Mouse (Mus musculus) CD8-positive naive resting alpha-beta T cell, adult 2 months (primary cell): ENCODE measurements around the gene Fabp2.

ENCODE experiments used
- DNase-seq, 2 experiments: peaks; one replicate each; pipeline ENCODE4 v3.0.0; 2022; ENCODE audit warnings: low read depth in 2 of 2, low spot score in 2 of 2

Gene Fabp2

DNA sequence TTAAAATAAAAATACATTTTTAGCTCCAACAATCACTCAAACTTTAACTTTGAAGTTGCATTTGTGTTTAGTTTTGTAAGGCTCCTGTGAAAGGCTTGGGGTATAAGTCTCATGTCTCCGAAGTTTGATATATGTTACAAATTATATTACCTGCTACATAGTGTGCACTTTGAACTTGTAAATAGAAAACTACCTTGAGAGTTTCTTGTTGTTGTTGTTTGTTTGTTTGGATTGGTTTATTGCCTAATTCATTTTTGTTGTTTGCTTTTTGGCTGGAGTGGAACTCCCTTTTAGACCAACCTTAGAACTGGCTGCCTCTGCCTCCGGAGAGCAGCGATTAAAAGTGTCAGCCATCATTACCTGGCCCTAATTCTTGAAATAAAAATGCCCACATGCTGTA, at the start of gene Fabp2:
TSS of gene Fabp2 (plus strand) at position 301 of the 400 bp plus-strand sequence.
- no peak for DNase-seq

DNA sequence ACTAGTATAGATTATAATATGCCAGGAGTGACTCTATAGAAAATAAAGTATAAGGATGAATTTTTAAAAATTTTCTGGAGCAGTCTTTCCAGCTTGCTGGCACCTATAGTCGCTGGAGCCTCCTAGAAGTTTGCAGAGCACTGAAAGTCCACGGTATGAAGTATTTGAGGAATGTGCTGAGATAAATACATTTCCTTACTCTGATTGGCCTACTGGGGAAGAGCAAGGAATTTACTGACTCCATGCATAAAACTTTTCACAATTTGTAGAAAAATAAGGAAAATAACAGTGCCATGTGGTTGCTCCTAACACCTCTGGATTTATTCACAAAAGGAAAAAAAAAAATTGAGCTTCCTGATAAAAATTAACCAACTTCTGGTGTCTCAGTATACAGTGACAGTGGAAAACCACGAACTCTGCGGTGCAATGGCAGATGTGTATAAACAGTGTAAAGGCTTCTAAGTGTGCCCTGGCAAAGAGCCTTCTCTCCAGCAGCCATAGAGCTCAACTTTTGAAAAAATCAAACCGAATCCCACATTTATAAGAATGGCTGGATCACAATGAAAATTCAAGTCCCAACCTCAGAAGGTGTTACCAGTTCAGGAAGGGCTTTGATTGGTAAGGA, 46.4 kb upstream of the Fabp2 start:
- DNase-seq: no peak

DNA sequence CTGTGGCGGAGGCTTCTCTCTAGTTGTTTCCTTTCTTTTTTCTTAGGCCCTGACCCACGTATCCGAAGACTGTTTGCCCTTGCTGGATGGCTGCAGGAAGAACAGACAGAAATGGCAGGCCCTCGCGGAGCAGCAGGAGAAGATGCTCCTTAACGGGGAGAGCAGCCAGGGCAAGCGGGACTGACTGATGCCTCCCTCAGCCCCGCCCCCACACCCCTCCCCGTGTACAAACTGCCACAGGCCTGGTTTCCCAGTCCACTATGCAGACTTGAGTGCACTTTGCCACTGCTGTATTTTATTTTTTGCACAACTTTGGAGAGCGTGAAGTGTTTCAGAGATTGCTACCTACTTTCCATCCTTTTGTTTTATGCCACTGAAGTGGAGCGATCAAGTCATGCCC, 39.7 kb upstream of the Fabp2 start:
- DNase-seq: no peak

DNA sequence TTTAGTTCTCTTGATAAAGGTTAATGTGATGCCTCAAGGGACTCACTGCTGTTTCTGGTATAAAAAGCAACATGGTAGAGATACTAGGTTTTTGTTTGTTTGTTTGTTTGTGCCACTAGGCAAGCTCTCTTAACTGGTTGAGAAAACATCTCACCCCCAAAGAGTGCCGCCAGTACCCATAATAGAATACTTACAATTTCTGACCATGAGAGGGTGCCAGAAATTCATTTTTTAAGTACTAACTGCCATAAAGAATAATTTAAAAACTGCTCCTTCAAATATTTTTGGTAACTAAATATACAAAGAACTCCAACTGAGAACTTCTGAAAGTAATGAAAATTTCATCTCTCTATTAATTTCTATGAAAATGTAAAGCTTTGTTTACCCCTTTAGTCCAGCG, 35.0 kb upstream of the Fabp2 start:
- DNase-seq: no peak

DNA sequence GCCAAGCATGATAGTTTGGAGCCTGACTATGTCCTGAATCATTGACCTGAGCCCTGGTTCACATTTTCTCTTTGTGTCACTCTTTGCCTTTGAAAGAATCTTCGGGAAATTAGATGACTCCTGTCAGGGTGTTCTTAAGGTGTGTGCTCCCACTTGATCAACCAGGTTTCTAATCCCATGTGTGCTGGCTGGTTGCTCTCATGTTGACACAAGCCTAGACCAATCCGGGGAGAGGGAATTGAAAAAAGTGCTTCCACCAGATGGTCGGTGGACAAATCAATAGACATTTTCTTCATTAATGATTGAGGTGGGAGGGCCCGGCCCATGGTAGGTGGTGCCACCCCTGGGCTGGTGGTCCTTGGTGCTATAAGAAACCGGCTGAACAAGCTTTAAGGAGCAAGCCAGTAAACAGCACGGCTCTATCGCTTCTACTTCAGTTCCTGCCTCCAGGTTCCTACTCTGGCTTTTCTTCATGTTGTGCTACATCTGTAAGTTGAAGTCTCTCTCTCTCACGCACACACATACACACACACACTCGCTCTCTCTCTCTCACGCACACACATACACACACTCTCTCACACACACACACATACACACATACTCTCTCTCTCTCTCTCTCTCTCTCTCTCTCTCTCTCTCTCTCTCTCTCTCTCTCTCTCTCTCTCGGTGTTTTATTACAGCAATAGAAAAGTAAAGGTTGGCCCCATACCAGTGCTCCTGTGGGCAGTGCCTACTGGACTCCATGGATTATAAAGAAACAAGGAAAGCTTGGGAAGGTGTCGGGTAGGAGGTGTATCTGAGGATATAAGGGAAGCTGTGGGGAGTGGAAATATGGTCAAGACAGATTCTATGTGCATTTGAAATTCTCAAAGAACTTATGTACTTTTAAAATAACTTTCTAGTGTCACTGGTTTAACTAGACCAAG, 34.0 kb upstream of the Fabp2 start:
- DNase-seq: no peak

DNA sequence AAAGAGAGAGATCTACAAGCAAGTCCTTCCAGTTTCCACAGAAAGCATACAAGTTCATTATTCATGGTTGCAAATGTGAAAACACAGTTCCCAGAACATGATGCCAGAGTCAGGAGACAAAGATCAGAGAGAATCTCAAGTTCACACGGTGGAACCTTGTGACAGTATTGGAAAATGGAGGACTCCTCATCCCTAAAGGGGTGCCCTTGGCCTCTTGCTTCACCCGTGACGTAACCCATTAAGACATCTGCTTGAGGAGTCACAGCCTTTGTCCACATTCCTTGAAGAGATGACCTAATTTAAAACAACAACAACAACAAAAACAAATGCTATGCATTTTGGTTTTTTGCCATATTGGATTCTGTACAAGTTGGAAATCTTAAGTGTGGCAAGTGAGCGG, 29.8 kb upstream of the Fabp2 start:
- DNase-seq: no peak

DNA sequence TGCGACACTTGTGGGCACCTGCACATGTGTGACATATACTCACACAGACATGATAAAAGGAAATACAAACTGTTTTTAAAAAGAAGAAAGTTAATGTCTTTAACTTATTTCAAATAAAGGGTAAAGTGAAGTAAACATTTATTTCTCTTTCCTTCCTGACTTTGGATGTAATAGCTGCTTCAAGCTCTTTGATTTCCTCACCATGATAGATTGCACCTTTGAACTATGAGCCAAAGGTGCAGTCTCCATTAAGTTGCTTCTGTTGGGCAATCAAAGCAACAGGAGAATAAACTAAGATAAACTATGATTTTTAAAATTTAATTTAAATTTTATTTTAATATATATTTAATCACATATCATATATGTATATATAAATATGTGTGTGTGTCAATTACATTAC, 26.6 kb upstream of the Fabp2 start:
- no peak for DNase-seq

DNA sequence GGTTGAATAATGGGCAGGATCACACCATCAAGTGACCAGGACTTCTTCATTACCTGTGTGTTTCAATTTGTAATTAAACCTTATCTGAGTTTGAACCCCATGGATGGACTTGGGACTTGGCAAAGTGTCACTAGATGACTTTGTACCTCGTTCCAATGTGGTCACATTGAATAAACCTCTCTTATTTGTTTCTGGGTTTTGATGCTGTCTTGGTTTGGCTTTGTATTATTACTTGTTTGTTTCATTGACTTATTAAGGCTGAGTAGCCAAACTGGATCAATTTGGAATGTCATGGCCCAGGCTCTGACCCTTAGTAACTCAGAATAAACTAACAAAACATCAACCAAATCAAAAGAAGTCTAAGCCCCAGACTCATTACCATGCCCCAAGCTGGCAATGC, 23.3 kb upstream of the Fabp2 start:
- DNase-seq: no peak

DNA sequence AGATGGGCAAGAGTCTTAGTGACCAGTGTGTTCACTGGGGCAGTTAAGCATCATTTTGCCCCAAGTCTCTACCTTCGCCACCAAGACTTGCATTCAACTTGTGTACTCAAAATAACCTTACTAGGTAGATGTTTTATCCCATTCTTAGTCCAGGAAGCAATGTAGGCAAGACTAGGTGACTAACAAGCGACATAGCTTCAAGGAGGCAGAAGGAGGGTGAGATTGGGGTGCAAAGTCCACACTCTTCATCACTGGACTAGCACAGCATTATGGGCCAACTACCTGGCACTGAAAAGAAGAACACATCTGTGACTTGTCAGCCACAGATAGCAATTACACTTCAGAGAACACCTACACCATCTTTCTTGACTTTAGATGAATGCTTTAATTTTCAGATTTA, 18.0 kb upstream of the Fabp2 start:
- no peak for DNase-seq

DNA sequence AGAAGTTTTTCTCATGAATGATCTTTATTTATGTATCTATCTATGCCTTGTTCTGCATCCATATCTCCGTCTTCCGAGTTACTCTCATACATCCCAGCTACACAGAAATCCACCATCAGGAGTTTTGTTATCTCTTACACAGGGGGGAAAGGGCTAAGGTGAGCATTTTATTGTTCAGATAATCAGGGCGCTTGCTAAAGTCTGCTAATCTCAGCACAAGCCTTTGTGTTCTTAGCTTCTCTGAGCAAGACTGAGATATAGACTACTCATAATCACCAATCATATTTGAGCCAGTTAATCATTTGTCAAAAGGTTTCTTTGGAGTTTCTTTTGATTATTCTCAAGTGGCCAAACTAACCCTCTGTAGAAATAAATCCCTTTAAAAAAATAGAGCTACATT, 17.3 kb upstream of the Fabp2 start:
- no peak for DNase-seq

DNA sequence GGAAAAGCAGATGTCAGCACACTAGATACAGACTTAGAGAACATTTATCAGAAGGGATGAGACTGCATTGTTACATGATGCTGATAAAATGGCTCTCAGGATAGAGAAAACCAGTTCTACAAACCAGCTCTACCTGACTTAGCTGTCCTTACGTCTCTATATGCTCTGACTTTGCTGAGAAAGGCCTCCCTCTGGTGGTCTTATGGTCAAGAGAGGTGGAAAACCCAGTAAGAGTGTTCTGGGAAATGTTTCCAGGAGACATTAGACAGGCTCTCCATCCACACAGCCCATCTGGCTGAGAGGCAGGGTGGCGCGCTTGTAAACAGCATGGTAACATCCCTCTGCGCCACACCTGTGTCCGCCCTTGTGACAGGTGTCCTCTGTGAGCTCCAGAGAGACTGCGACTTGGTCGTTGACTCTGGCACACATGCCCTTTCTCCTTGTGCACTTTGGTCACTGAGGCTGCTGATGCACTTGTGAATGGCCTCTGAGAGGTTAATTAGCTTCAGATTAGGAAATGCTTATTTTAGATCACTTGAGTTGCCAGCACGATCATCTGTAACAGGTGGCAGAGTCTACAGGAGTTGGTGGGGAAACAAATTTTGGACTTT, 16.1 kb upstream of the Fabp2 start:
- DNase-seq: no peak

DNA sequence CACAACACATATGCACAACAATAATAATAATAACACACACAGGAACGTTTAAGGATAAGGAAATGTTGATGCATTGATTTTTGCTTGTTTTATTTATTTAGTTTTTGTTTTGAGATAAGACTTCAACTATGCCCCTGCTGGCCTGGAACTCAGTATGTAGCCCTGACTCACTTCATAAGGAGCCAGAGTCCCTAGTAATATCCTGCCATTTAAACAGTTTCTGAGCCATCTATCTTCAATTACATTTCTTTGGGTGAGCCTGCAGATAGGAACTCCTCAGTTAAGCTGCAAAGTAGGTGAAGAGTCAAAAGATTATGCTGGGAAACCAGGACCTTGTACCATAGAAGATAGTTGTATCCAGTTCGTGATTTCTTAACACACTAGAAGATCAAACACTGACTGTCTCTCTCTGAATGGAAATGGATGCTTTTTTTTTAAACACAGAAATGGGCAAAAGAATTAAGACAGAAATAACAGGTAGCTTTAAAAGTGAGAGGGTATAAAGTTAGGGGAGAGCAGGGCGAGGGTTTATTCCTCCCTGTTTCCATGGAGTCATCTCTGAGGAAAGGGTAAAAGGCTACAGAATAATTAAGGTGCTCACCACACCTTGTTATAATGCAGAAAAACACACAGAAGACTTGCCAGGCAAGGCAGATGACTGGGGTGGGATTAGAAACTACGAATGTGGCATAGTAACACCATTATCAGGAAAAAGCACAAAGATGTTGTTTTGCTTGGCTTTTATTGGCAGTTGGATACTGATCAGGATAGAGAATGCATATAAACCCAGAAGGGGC, 7.2 kb upstream of the Fabp2 start:
- DNase-seq: no peak

DNA sequence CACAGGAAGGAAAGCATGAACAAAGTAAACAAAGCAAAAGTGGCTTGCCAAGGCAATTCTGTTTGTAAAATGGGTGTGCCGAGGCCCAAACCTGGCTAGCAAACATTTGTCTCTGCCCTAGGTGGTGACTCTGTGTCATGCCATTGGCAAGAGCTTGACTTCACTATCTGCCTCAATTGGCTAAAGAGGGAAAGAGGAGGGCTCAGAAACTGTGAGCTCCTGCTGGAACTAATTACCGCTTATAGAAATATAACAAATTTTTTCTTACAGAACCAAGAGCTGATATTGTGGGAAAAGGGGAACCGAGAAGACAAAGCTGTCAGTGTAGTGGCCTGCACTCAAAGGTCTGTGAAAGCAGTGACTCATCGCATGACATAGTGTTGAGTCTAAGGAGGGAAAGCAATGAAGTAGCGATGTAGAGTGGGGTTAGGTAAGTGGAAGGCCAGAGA, 6.5 kb upstream of the Fabp2 start:
- DNase-seq: no peak

DNA sequence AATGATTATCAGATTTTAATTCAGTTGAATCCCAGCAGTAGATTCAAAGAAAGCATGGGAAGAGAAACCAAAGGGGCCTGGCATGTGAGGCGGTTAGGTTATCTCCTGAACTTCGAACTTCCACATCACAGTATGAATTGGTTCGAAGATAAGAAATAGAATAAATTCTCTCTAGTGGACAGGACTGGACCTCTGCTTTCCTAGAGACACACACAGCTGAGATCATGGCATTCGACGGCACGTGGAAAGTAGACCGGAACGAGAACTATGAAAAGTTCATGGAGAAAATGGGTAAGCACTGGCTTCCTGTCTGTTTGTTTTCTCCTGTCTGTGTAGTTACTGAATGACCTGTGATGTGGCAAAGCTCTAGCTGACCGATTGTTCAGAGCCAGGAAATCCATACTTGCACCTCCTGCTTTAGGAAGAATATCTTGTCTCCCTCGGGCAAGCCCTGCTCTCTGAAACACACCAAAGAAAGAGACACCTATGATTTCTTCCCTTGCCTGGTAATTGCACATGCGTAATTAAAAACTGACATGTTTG, 388 bp downstream of the Fabp2 start:
- DNase-seq: no peak

DNA sequence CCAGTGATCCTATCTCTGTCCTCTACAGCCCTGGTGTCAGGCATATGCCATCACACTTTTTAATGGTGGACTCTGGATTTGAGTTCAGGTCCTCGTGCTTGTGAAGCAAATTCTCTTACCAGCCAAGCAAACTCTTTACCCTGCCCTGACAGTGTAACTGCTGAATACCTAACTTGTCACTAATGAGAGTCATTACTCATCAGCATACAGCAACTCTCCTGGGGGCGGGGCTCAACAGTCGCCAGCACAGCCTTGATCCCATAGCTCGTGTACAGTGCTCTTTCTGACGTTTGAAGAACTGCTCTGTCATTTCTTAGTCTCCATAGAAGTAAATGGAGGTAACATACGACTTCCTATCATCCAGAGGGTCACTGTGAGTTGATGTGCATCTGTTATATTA, 3.4 kb downstream of the Fabp2 start:
- DNase-seq: no peak

DNA sequence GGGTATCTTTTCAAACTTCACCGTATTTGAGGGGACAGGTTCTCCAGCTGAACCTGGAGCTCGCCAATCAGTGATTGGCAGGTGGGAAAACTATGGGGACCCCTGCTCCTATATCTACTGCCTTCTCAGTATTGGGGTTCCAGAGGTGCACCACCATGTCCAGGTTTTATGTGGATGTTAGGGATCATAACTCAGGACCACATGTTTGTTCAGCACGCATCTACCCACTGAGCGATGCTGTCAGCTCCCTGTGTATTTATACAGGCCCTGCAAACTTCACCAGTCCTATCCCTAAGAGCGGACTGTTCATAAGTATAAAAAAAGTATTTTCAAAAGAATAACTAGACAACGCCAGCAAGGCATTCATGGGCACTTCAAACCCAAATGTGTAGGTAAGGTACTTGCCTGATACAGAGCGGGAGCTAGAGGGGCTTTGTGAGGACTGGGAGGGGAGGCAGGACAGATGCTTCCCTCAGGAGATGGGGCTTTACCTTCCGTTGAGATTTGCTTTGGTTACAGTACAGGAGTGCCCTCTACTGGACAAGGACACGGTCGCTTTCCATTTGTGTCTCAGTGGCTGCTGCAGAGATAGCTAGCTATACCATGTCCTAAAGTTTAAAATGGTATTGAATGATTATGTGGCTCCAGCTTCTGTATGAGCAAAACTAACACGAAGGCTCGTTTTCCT, 9.0 kb downstream of the Fabp2 start:
- DNase-seq: peak in 1 of 2 experiments; percentile 11

DNA sequence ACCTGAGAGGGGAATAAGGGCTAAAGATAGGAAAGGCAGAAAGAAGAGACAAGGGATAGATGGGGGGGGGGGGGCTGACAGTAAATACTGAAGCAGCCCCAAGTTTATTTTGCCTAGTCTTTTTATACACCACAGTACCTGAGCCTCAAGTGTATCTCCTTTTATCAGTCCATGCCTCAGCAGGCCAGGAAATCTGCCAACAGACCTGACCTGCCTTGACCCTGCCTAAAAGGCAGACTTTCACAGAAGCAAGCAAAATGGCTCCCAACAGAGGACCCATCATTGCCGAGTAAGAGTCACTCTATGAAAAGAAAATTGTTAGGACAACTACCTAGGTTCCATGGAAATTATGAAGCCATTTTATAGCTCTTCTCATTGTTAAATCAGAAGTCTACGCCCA, 13.0 kb downstream of the Fabp2 start:
- DNase-seq: no peak

DNA sequence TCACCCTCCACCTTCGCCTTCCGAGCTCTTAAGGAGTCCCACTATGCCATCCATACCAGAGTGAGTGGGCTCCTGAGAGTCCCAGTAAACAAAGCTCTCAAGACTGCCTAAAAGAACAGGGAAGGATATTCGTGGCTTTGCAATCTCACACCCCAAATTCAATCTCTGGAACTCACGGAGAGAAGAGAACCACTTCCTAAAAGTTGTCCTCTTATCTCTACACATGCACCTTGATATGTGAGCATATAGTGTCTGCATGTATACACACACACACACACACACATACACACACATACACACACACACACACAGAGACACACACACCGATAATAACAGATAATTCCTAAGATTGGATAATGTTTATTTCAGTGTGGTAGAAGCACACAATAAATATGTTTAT, 20.6 kb downstream of the Fabp2 start:
- no peak for DNase-seq

DNA sequence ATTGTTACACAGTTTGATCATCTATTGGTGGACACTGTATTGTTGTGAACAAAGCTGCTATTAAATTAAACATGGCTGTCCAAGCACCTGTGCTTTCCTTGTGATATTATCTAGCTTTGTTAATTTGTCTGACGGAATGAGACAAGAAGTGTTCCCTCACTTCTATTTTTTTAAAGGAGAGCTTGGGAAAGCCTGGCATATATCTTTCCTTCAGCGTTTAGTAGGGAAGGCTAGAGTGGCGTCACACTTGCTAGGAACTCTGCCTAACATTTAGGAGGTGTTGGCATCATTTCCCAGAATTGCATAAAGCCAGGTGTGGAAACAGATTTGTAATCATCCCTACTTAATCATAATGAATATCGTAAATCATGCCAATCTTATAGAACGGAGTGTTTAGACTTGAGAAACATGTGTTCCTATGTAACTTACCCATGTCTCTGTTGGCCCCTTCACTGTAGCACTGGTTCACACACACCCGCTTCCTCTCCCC, 21.4 kb downstream of the Fabp2 start:
- DNase-seq: no peak

DNA sequence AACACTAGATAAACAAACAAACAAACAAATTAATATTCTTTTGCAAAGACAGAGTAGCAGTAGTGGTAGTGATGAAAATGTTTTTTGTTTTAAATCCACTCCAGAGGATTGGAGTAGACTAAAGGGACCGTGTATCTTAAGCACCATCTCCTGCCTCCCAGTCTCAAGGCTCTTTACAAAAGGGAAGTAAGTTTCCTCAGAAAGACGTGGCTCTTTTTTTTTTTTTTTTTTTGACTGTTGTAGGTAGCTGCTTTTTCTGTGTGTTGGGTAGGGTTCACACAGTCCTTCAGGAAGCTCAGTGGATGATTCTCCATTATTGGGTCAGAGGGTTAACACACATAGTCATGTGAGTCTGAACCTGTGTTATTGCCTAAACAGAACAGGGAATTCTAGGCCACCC, 23.8 kb downstream of the Fabp2 start:
- DNase-seq: no peak
